Mouse (Mus musculus) CH12.LX (cell line): ENCODE results near the gene Rab19. TPM values are rescaled to one million over a fixed set of nuclear protein-coding genes. Genes with fewer than 3 reads are reported as not detected.

ENCODE experiments used
- DNase-seq: peaks from one replicate; pipeline ENCODE4 v3.0.0-alpha.2; 2013; ENCODE audit errors: extremely low read depth
- H3K27ac ChIP-seq: 2 replicates; pipeline ENCODE4 v1.5.1; 2012; ENCODE audit warnings: low read depth, mild to moderate bottlenecking, control low read depth, moderate library complexity; ENCODE audit not compliant: insufficient read depth
- H3K27me3 ChIP-seq: replicated peaks from 2 replicates; pipeline ENCODE3; 2012; ENCODE audit warnings: inconsistent platforms
- H3K36me3 ChIP-seq, 2 experiments: replicated peaks in 1 of 2; 2 replicates each; pipeline versions ENCODE3 to v1.6.1; 2012; ENCODE audit warnings: inconsistent platforms in 1 of 2, low read length in 1 of 2, mild to moderate bottlenecking in 1 of 2, mixed read lengths in 1 of 2, moderate library complexity in 1 of 2; ENCODE audit not compliant: control insufficient read depth in 1 of 2, insufficient read depth in 1 of 2
- H3K4me1 ChIP-seq, 2 experiments: 2 replicates each; pipeline ENCODE4 v1.6.1; 2012; ENCODE audit warnings: inconsistent platforms in 1 of 2, moderate library complexity in 1 of 2; ENCODE audit not compliant: insufficient read depth in 2 of 2, control insufficient read depth in 1 of 2
- H3K4me2 ChIP-seq: 2 replicates; pipeline ENCODE4 v1.6.1; 2012; ENCODE audit warnings: low read depth, mild to moderate bottlenecking, control low read depth; ENCODE audit not compliant: poor library complexity, insufficient read depth, severe bottlenecking
- H3K4me3 ChIP-seq, 3 experiments: fragments of 150-350 bp in 1 of 3; sonication (generic) in 1 of 3; replicated peaks in 1 of 3; 2 replicates each; pipeline versions ENCODE3 to v1.5.1; 2011 to 2012; ENCODE audit warnings: low read depth in 2 of 3, low read length in 2 of 3, mild to moderate bottlenecking in 2 of 3, moderate library complexity in 2 of 3, control low read depth in 1 of 3, improper control_type of control experiment in 1 of 3, inconsistent platforms in 1 of 3, mixed read lengths in 1 of 3; ENCODE audit not compliant: poor library complexity in 1 of 3
- H3K79me2 ChIP-seq: replicated peaks from 2 replicates; pipeline ENCODE4 v1.6.1; 2012; ENCODE audit warnings: mild to moderate bottlenecking, moderate library complexity; ENCODE audit not compliant: control insufficient read depth, poor library complexity, insufficient read depth, severe bottlenecking; ENCODE audit errors: extremely low read depth
- H3K9ac ChIP-seq: 2 replicates; pipeline ENCODE4 v1.6.1; 2012; ENCODE audit warnings: low read depth, mild to moderate bottlenecking, control low read depth, moderate library complexity; ENCODE audit not compliant: insufficient read depth
- H3K9me3 ChIP-seq: replicated peaks from 2 replicates; pipeline ENCODE3; 2012; ENCODE audit warnings: low read length, inconsistent platforms, mixed read lengths
- BHLHE40 ChIP-seq: IDR thresholded peaks from 2 replicates; pipeline ENCODE4 v1.6.1; 2011; ENCODE audit warnings: mild to moderate bottlenecking, low read depth, low read length, improper control_type of control experiment
- CTCF ChIP-seq, 2 experiments: IDR thresholded peaks in 1 of 2; conservative IDR thresholded peaks in 1 of 2; 2 replicates each; pipeline ENCODE4 v1.5.1; 2011 to 2012; ENCODE audit warnings: low read depth in 2 of 2, low read length in 2 of 2, improper control_type of control experiment in 1 of 2, inconsistent platforms in 1 of 2, mild to moderate bottlenecking in 1 of 2, moderate library complexity in 1 of 2
- ELF1 ChIP-seq: IDR thresholded peaks from 2 replicates; pipeline ENCODE4 v1.6.1; 2014; ENCODE audit warnings: low read depth, mild to moderate bottlenecking, inconsistent platforms, low read length, improper control_type of control experiment
- EP300 ChIP-seq: IDR thresholded peaks from 2 replicates; pipeline ENCODE4 v1.6.1; 2011; ENCODE audit warnings: low read length, improper control_type of control experiment
- ETS1 ChIP-seq: conservative IDR thresholded peaks from 2 replicates; pipeline ENCODE4 v1.6.1; 2012; ENCODE audit warnings: low read depth, mild to moderate bottlenecking, inconsistent platforms, low read length, improper control_type of control experiment, moderate library complexity
- GABPA ChIP-seq: IDR thresholded peaks from 2 replicates; pipeline ENCODE4 v1.6.1; 2012; ENCODE audit warnings: low read depth, low read length, improper control_type of control experiment, inconsistent platforms; ENCODE audit not compliant: insufficient replicate concordance
- HCFC1 ChIP-seq: IDR thresholded peaks from 2 replicates; pipeline ENCODE4 v1.6.1; 2012; ENCODE audit warnings: low read depth, mild to moderate bottlenecking, inconsistent platforms, low read length, improper control_type of control experiment
- IRF4 ChIP-seq: IDR thresholded peaks from 2 replicates; pipeline ENCODE4 v1.6.1; 2014; ENCODE audit warnings: low read depth, mild to moderate bottlenecking, inconsistent platforms, low read length, improper control_type of control experiment
- KAT2A ChIP-seq: IDR thresholded peaks from 2 replicates; pipeline ENCODE4 v1.6.1; 2012; ENCODE audit warnings: low read length, improper control_type of control experiment, inconsistent platforms; ENCODE audit not compliant: insufficient replicate concordance
- MAFK ChIP-seq: IDR thresholded peaks from 2 replicates; pipeline ENCODE4 v1.6.1; 2011; ENCODE audit warnings: low read length, improper control_type of control experiment; ENCODE audit not compliant: insufficient replicate concordance
- MAX ChIP-seq: IDR thresholded peaks from 2 replicates; pipeline ENCODE4 v1.6.1; 2011; ENCODE audit warnings: low read length, improper control_type of control experiment
- MAZ ChIP-seq: IDR thresholded peaks from 2 replicates; pipeline ENCODE4 v1.6.1; 2012; ENCODE audit warnings: low read depth, mild to moderate bottlenecking, inconsistent platforms, low read length, improper control_type of control experiment, moderate library complexity
- MEF2A ChIP-seq: IDR thresholded peaks from 2 replicates; pipeline ENCODE4 v1.6.1; 2014; ENCODE audit warnings: low read depth, mild to moderate bottlenecking, inconsistent platforms, low read length, improper control_type of control experiment, borderline replicate concordance
- MXI1 ChIP-seq: IDR thresholded peaks from 2 replicates; pipeline ENCODE4 v1.6.1; 2011; ENCODE audit warnings: mild to moderate bottlenecking, low read depth, low read length, improper control_type of control experiment
- PAX5 ChIP-seq: IDR thresholded peaks from 2 replicates; pipeline ENCODE4 v1.6.1; 2012; ENCODE audit warnings: low read length, inconsistent platforms, mixed read lengths
- POLR2A ChIP-seq: IDR thresholded peaks from 2 replicates; pipeline ENCODE4 v1.6.1; 2011; ENCODE audit warnings: low read depth, mild to moderate bottlenecking, improper control_type of control experiment, low read length
- SIN3A ChIP-seq: IDR thresholded peaks from 2 replicates; pipeline ENCODE4 v1.6.1; 2012; ENCODE audit warnings: low read length, improper control_type of control experiment, inconsistent platforms
- SMC3 ChIP-seq: IDR thresholded peaks from 2 replicates; pipeline ENCODE4 v1.6.1; 2011; ENCODE audit warnings: low read depth, low read length, improper control_type of control experiment
- TBP ChIP-seq: conservative IDR thresholded peaks from 2 replicates; pipeline ENCODE4 v1.6.1; 2011; ENCODE audit warnings: low read depth, low read length, improper control_type of control experiment
- TCF12 ChIP-seq: IDR thresholded peaks from 2 replicates; pipeline ENCODE4 v1.6.1; 2014; ENCODE audit warnings: low read depth, mild to moderate bottlenecking, inconsistent platforms, low read length, improper control_type of control experiment
- USF1 ChIP-seq: IDR thresholded peaks from 2 replicates; pipeline ENCODE4 v1.6.1; 2014; ENCODE audit warnings: low read depth, mild to moderate bottlenecking, inconsistent platforms, low read length, improper control_type of control experiment
- USF2 ChIP-seq: conservative IDR thresholded peaks from 2 replicates; pipeline ENCODE4 v1.6.1; 2011; ENCODE audit warnings: low read depth, low read length, improper control_type of control experiment
- ZC3H11A ChIP-seq: IDR thresholded peaks from 2 replicates; pipeline ENCODE4 v1.6.1; 2012; ENCODE audit warnings: low read depth, mild to moderate bottlenecking, inconsistent platforms, low read length, improper control_type of control experiment
- ZKSCAN1 ChIP-seq: IDR thresholded peaks from 2 replicates; pipeline ENCODE4 v1.6.1; 2012; ENCODE audit warnings: low read depth, inconsistent platforms, low read length, improper control_type of control experiment, borderline replicate concordance
- dilution Hi-C: fragments of 300-500 bp; cut with MboI; formaldehyde crosslinking; loops from 2 replicates; pipeline ENCODE4 v1.14.3; 2020; ENCODE audit warnings: low sequenced_read_pairs; ENCODE audit not compliant: extremely low pct_unique_long_range_greater_than_20kb, extremely low pct_ligation_motif_present
- in situ Hi-C: fragments of 300-500 bp; cut with MboI; formaldehyde crosslinking; loops from 3 replicates; pipeline ENCODE4 v1.14.3; 2019; ENCODE audit warnings: low sequenced_read_pairs, low pct_ligation_motif_present, low pct_unique_long_range_greater_than_20kb, mixed read lengths
- polyA plus RNA-seq: library from polyadenylated mRNA; unstranded; fragments of >175 nt; gene quantifications from 2 replicates; pipeline ENCODE4 v1.2.1, GENCODE M21; 2012; ENCODE audit warnings: low read depth; ENCODE audit not compliant: insufficient read length
- total RNA-seq, 2 experiments: library from RNA; depleted of rRNA; stranded (reverse); fragments of 300-350 nt in 1 of 2; fragments of >200 nt in 1 of 2; gene quantifications; 2 replicates each; pipeline ENCODE4 v1.2.3; 2012 to 2014

Gene Rab19
- total and polyA plus RNA-seq, 3 experiments = 0.63 to 3.3 TPM; not detected in 1

DNA sequence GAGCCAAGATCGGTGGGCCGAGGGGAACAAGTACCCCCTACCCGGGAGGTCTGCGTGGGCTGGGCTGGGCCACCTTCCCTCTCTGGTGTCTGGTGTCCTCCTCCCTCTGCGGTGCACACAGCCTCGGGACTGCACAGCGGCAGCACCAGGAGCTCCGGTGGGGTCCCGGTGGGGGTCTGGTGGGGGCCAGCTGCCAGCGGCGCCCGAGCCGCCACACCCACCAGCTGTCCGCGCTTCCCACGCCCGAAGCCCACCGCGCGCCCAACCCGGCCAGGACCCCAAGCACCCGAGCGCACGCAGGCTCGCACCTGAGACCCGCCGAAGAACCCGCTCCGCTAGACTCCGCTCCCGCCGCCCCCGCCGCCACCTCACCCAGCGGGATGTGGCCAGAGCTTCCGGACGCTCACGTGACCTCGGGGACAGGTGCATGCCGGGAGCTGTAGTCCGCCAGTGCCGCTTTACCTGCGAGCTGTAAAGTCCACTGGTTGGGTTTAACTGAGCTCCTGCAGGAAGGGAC, 3.6 kb upstream of the Rab19 start, which contains the start of gene Slc37a3:
Gene Slc37a3 (minus strand): TSS at position 365 of the 517 bp plus-strand sequence.
- H3K4me2 ChIP-seq = peak within 1 kb of the TSS; percentile 65
- peaks cover 5 to 12% of the 10 kb centered on the region in 2 experiments for H3K36me3 ChIP-seq
- peaks cover 7% of the 10 kb centered on the region for H3K9me3 ChIP-seq
- peak within 1 kb of the TSS; percentile 75 to 94 (median 91) for H3K4me3 ChIP-seq
- peak; percentile 91 for DNase-seq
- dilution Hi-C loops = no loop called here
- peaks cover 3% of the 10 kb centered on the region; the same call in 1 of the 2 replicates for H3K79me2 ChIP-seq
- peak within 1 kb of the TSS; percentile 80 for H3K9ac ChIP-seq
- no peak for TF ChIP-seq ETS1
- TF ChIP-seq TCF12 = peak; percentile 57; the same call in 1 of the 2 replicates
- TF ChIP-seq SIN3A = no peak; the same call in 1 of the 2 replicates
- no peak for TF ChIP-seq MEF2A
- no peak for TF ChIP-seq TBP
- peak; percentile 96 for TF ChIP-seq USF1
- TF ChIP-seq HCFC1 = peak; percentile 98
- peak; percentile 77; the same call in 1 of the 2 replicates for TF ChIP-seq POLR2A
- TF ChIP-seq BHLHE40 = peak; percentile 97
- peak; percentile 92 for TF ChIP-seq USF2
- peak; percentile 86 for TF ChIP-seq MAX
- TF ChIP-seq ZKSCAN1 = no peak
- TF ChIP-seq PAX5 = no peak
- peak; percentile 88; the same call in 1 of the 2 replicates for TF ChIP-seq KAT2A
- no peak for TF ChIP-seq CTCF (conservative IDR thresholded peaks at IDR 0.05 in 1 of 2, IDR thresholded peaks at IDR 0.05 in 1 of 2; ENCODE audit: low read depth in 2 of 2, low read length in 2 of 2)
- peak; percentile 33; the same call in 1 of the 2 replicates for TF ChIP-seq GABPA
- TF ChIP-seq EP300 = no peak
- TF ChIP-seq IRF4 = no peak
- no peak for TF ChIP-seq MAFK
- peak; percentile 37; the same call in 1 of the 2 replicates for TF ChIP-seq MXI1
- TF ChIP-seq SMC3 = no peak
- no peak for TF ChIP-seq ZC3H11A
- peak; percentile 81 for TF ChIP-seq ELF1
- TF ChIP-seq MAZ = peak; percentile 76; the same call in 1 of the 2 replicates
- H3K27ac ChIP-seq = no peak within 1 kb of the TSS
- in situ Hi-C loops = no loop called here
- H3K4me1 ChIP-seq = peaks cover 13 to 47% of the 10 kb centered on the region in 2 experiments
- no peaks in the 10 kb centered on the region for H3K27me3 ChIP-seq
